Mouse (Mus musculus) lung, adult 2 months (tissue): ENCODE measurements at regions not wholly inside any gene's neighbourhood (a gene's known extent, or its start where the extent isn't known, plus 50 kb on each side); places are given as distances from the start of the nearest gene placed in this dataset.
"Not testable (repeated sequence)": the region's sequence is repeated elsewhere in the genome, so short reads cannot be mapped to it uniquely, and the experiment has no call there.

Experiments
- DNase-seq: peaks from one replicate; pipeline ENCODE4 v3.0.0; 2022
- H3K4me1 ChIP-seq: fragments of 200-500 bp; 2 replicates; pipeline ENCODE4 v1.6.1; 2011; ENCODE audit warnings: low read length; ENCODE audit not compliant: control insufficient read depth, insufficient read depth
- H3K4me3 ChIP-seq: fragments of 200-500 bp; replicated peaks from 2 replicates; pipeline ENCODE3; 2011; ENCODE audit warnings: low read depth, mild to moderate bottlenecking, control low read depth, low read length; ENCODE audit errors: extremely low read depth
- CTCF ChIP-seq: fragments of 200-500 bp; IDR thresholded peaks from 2 replicates; pipeline ENCODE4 v1.5.1; 2011; ENCODE audit warnings: mild to moderate bottlenecking, low read length, control low read depth; ENCODE audit not compliant: insufficient read depth
- POLR2A ChIP-seq: fragments of 200-500 bp; IDR thresholded peaks from 2 replicates; pipeline ENCODE4 v1.6.1; 2011; ENCODE audit warnings: low read depth, mild to moderate bottlenecking, control low read depth, low read length, borderline replicate concordance; ENCODE audit errors: extremely low read depth
- WGBS: fragments of 180-500 bp; shearing (Covaris S2); methylation state at CpG from one replicate; pipeline ENCODE4 v1.1.7; 2018; 5-methylcytosine and 5-hydroxymethylcytosine counted together

GRCm38 (mm10) chr9:90618154-90618553 lies 347.6 kb upstream of the Tbc1d2b start:
- Histone ChIP-seq H3K4me3 (no peak overlapping the region), H3K4me1 (no peaks in the 10 kb centered on the region)
- DNase-seq = no peak
- WGBS = 82% methylated on average over 7 of the region's 7 CpGs
- TF ChIP-seq CTCF (no peak), POLR2A (no peak)

GRCm38 (mm10) chr9:90597894-90598293 lies 327.3 kb upstream of the Tbc1d2b start:
- 51% methylated on average over 4 of the region's 4 CpGs for WGBS
- TF ChIP-seq CTCF (no peak), POLR2A (no peak)
- Histone ChIP-seq H3K4me1 (no peaks in the 10 kb centered on the region), H3K4me3 (no peak overlapping the region)
- no peak for DNase-seq

GRCm38 (mm10) chr9:90556742-90557141 lies 286.1 kb upstream of the Tbc1d2b start:
- no peak overlapping the region for H3K4me3 ChIP-seq
- H3K4me1 ChIP-seq = no peaks in the 10 kb centered on the region
- WGBS = 89% methylated on average over 1 of the region's 1 CpGs
- no peak for TF ChIP-seq POLR2A
- no peak for TF ChIP-seq CTCF
- DNase-seq = no peak

- DNase-seq = no peak
- Histone ChIP-seq H3K4me1 (no peaks in the 10 kb centered on the region), H3K4me3 (no peak overlapping the region)
- TF ChIP-seq POLR2A (no peak), CTCF (no peak)
- WGBS = 75% methylated on average over 3 of the region's 3 CpGs
Observed at GRCm38 (mm10) chr9:90556216-90556615, 285.6 kb upstream of the Tbc1d2b start.

- DNase-seq = no peak
- no peak overlapping the region for H3K4me3 ChIP-seq
Observed at GRCm38 (mm10) chr9:90547931-90548330, 277.3 kb upstream of the Tbc1d2b start.

DNA sequence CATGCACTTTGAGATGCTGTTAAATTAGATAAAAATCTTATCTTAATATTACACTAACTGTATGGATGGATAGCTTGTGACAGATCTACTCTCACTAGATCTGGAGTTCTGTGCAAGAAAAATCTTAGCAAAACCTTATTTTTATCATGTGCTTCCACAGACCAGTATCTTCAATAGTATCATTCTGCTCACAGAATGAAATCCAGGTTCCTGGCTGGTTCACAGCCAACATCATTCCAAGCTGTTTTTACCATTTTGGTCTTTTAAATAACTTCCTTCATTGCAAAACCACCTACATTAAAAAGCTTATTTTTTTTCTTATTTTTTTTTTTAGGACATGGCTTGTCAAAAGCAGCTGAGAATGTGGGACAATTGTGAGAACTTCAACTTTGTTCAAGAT lies 276.1 kb upstream of the Tbc1d2b start:
- no peak for DNase-seq
- Histone ChIP-seq H3K4me3 (no peak overlapping the region), H3K4me1 (no peaks in the 10 kb centered on the region)
- TF ChIP-seq POLR2A (no peak), CTCF (no peak)

More at GRCm38 (mm10) chr9:90547931-90548330, 277.3 kb upstream of the Tbc1d2b start:
- 58% methylated on average over 1 of the region's 1 CpGs for WGBS
- TF ChIP-seq POLR2A (no peak), CTCF (no peak)
- H3K4me1 ChIP-seq = no peaks in the 10 kb centered on the region

- not testable (repeated sequence) for DNase-seq, H3K4me1 ChIP-seq, H3K4me3 ChIP-seq
- 62% methylated on average over 8 of the region's 8 CpGs for WGBS
Observed at GRCm38 (mm10) chr9:90537683-90538082, 267.1 kb upstream of the Tbc1d2b start.

GRCm38 (mm10) chr9:90533372-90533771 lies 262.8 kb upstream of the Tbc1d2b start:
- Histone ChIP-seq H3K4me3 (no peak overlapping the region), H3K4me1 (no peaks in the 10 kb centered on the region)
- TF ChIP-seq CTCF = no peak
- no peak for TF ChIP-seq POLR2A
- no peak for DNase-seq

- WGBS = 80% methylated on average over 3 of the region's 3 CpGs
- no peak overlapping the region for H3K4me3 ChIP-seq
- TF ChIP-seq POLR2A (no peak), CTCF (no peak)
- H3K4me1 ChIP-seq = no peaks in the 10 kb centered on the region
- no peak for DNase-seq
Observed at GRCm38 (mm10) chr9:90521186-90521585, 250.6 kb upstream of the Tbc1d2b start.

GRCm38 (mm10) chr9:90494888-90495287 lies 224.3 kb upstream of the Tbc1d2b start:
- H3K4me3 ChIP-seq = no peak overlapping the region
- no peak for TF ChIP-seq POLR2A
- no peak for TF ChIP-seq CTCF
- WGBS = 32% methylated on average over 1 of the region's 1 CpGs
- no peaks in the 10 kb centered on the region for H3K4me1 ChIP-seq
- no peak for DNase-seq

- no peak for TF ChIP-seq POLR2A
- no peak for TF ChIP-seq CTCF
- Histone ChIP-seq H3K4me3 (no peak overlapping the region), H3K4me1 (no peaks in the 10 kb centered on the region)
- no peak for DNase-seq
- WGBS = 60% methylated on average over 7 of the region's 7 CpGs
Observed at GRCm38 (mm10) chr9:90490561-90491152, 220.1 kb upstream of the Tbc1d2b start.
